ENCODE assay signal across 20 mouse cellular contexts in genomic region chr9:112023111-112023510, GRCm38 (mm10).
"Had no signal": no experiment of that assay in that cellular context is flagged by ENCODE, and none has a peak within 500 bp of the region (broad histone marks: within the 10 kb centered on the region; RNA-seq: fewer than 3 reads in every experiment).

No protein-coding gene starts in this region.

- H3K36me3 ChIP-seq: lung, embryonic 15.5 days; midbrain, embryonic 12.5 days; neural tube, embryonic 13.5 days; neural tube, embryonic 15.5 days had no signal

- H3K27ac ChIP-seq: lung, embryonic 15.5 days; macrophage; midbrain, embryonic 12.5 days; neural tube, embryonic 13.5 days; neural tube, embryonic 15.5 days had no signal

- ATAC-seq: liver, postnatal 0 days; lung, postnatal 0 days had no signal

- H3K4me2 ChIP-seq: lung, embryonic 15.5 days; midbrain, embryonic 12.5 days; neural tube, embryonic 13.5 days; neural tube, embryonic 15.5 days had no signal

- H3K4me3 ChIP-seq: lung, embryonic 15.5 days; megakaryocyte, embryonic 14.5 days; midbrain, embryonic 12.5 days; neural tube, embryonic 13.5 days; neural tube, embryonic 15.5 days had no signal

- H3K27me3 ChIP-seq: lung, embryonic 15.5 days; megakaryocyte, embryonic 14.5 days; midbrain, embryonic 12.5 days; neural tube, embryonic 13.5 days; neural tube, embryonic 15.5 days had no signal

- H3K4me1 ChIP-seq: lung, embryonic 15.5 days; megakaryocyte, embryonic 14.5 days; midbrain, embryonic 12.5 days; neural tube, embryonic 13.5 days; neural tube, embryonic 15.5 days had no signal

- H3K9ac ChIP-seq: liver, postnatal 0 days; lung, embryonic 15.5 days; midbrain, embryonic 12.5 days; neural tube, embryonic 13.5 days; neural tube, embryonic 15.5 days had no signal

- DNase-seq: liver, postnatal 0 days; lung, adult 2 months; lung, postnatal 14 days; lung, postnatal 36 days; midbrain, embryonic 14.5 days; retina, postnatal 1 day; right cerebral cortex, adult 18-20 months; right cerebral cortex, postnatal 25 days; right cerebral cortex, postnatal 4 days; spleen, adult 18-20 months; thymus, adult 18-20 months; thymus, postnatal 14 days; thymus, postnatal 36 days had no signal

- H3K9me3 ChIP-seq: lung, embryonic 15.5 days; midbrain, embryonic 12.5 days; neural tube, embryonic 13.5 days; neural tube, embryonic 15.5 days had no signal
